In the genomic region with DNA sequence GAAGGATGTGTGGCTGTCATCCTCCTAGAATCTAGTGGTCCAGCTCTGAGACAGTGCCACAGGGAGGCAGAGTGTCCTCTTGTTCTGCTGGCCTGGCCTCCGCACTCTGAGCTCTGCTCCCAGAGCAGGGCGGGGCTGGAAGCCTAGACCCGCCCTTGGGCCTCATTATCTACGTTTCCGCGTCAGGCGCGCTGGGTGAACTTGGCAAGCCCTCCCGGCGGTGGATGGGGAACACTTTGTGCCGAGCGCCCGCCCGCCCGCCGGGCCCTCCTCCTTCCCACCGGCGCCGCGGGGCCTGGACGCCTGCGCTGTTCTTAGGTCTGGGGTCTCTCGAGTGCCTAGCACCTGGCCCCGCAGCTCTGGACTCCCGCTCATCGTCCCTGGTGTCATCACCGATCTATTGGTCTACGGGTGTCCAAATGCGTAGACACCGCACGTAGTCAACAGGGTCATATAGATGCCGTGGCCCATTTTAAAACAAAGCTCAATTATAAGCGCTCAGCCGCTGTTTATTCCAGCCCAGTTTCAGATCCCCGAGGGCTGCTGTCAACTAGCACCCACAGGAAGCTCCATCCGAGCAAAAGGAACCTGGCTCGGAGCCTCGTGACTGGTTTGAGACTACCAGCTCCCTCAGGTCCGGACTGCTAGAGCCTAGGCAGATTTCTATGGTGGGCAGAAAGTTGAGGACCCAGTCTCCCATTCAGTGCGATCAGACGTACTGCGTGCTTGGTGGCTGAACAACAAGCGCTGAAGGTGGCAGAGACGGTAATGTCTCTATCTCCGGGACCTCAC, we compare ENCODE assay signal across 7 mouse cellular contexts. TPM values are rescaled to one million over a fixed set of nuclear protein-coding genes. Genes with fewer than 3 reads are reported as not detected.
DNase-seq lines count a peak whose midpoint lies in the region; ATAC-seq and TF ChIP-seq lines count a peak whose summit lies in the region.

No protein-coding gene starts in this region.

- no peaks in the 10 kb centered on the region for H3K36me3 ChIP-seq in heart, embryonic 10.5 days
- no peaks in the 10 kb centered on the region for H3K36me3 ChIP-seq in kidney, embryonic 14.5 days (ENCODE audit: control insufficient read depth, insufficient read depth, low read length)
- no peaks in the 10 kb centered on the region for H3K36me3 ChIP-seq in limb, embryonic 13.5 days
- no peaks in the 10 kb centered on the region for H3K36me3 ChIP-seq in midbrain, embryonic 14.5 days (ENCODE audit: control insufficient read depth, insufficient read depth, low read length)

- H3K9me3 ChIP-seq in heart, embryonic 10.5 days, result no peaks in the 10 kb centered on the region
- no peaks in the 10 kb centered on the region for H3K9me3 ChIP-seq in kidney, embryonic 14.5 days (ENCODE audit: control insufficient read depth, low read length)
- H3K9me3 ChIP-seq in limb, embryonic 13.5 days, result no peaks in the 10 kb centered on the region
- H3K9me3 ChIP-seq in midbrain, embryonic 14.5 days (ENCODE audit: control insufficient read depth, low read length), result no peaks in the 10 kb centered on the region

- H3K4me3 ChIP-seq in bone marrow macrophage, adult 2 months (ENCODE audit: insufficient read depth, low read length), result peak overlapping the region; percentile 64
- H3K4me3 ChIP-seq in heart, embryonic 10.5 days, result peak overlapping the region; percentile 69
- H3K4me3 ChIP-seq in kidney, embryonic 14.5 days (ENCODE audit: low read length), result peak overlapping the region; percentile 47
- peak overlapping the region; percentile 54 for H3K4me3 ChIP-seq in limb, embryonic 13.5 days
- H3K4me3 ChIP-seq in midbrain, embryonic 14.5 days (replicated peaks; ENCODE audit: low read depth, low read length), result peak overlapping the region; percentile 53

- no peaks in the 10 kb centered on the region for H3K4me1 ChIP-seq in bone marrow macrophage, adult 2 months (ENCODE audit: control insufficient read depth, insufficient read depth, low read length)
- H3K4me1 ChIP-seq in heart, embryonic 10.5 days, result peaks cover 29% of the 10 kb centered on the region
- H3K4me1 ChIP-seq in kidney, embryonic 14.5 days (ENCODE audit: control insufficient read depth, insufficient read depth, low read length), result peaks cover 4% of the 10 kb centered on the region; the same call in 1 of the 2 replicates
- H3K4me1 ChIP-seq in limb, embryonic 13.5 days, result peaks cover 39% of the 10 kb centered on the region
- H3K4me1 ChIP-seq in midbrain, embryonic 14.5 days (ENCODE audit: control insufficient read depth, insufficient read depth, low read length), result peaks cover 20% of the 10 kb centered on the region

- H3K4me2 ChIP-seq in kidney, embryonic 14.5 days (replicated peaks; ENCODE audit: low read depth, low read length), result peak overlapping the region; percentile 98
- H3K4me2 ChIP-seq in limb, embryonic 13.5 days (replicated peaks), result peak overlapping the region; percentile 92
- peak overlapping the region; percentile 99 for H3K4me2 ChIP-seq in midbrain, embryonic 14.5 days (ENCODE audit: low read length)

- DNase-seq in heart, embryonic 10.5 days (ENCODE audit: low spot score), result peak; percentile 93
- DNase-seq in midbrain, embryonic 14.5 days, result peak; percentile 81
- peak; percentile 63 for DNase-seq in spleen, adult 12 weeks (ENCODE audit: low spot score)

- under 1% methylated on average over 45 of the region's 45 CpGs for WGBS in heart, embryonic 10.5 days
- 0% methylated on average over 45 of the region's 45 CpGs for WGBS in kidney, embryonic 14.5 days
- WGBS in limb, embryonic 13.5 days, result under 1% methylated on average over 45 of the region's 45 CpGs
- 1% methylated on average over 45 of the region's 45 CpGs for WGBS in midbrain, embryonic 14.5 days

- peak; percentile 89 for ATAC-seq in erythroblast, adult 5-6 weeks (replicated peaks; ENCODE audit: low FRiP score, poor library complexity, severe bottlenecking)
- ATAC-seq in kidney, embryonic 14.5 days (ENCODE audit: low FRiP score, low TSS enrichment), result peak; percentile 86
- ATAC-seq in limb, embryonic 13.5 days (ENCODE audit: low FRiP score, low read depth), result peak; percentile 64
- ATAC-seq in midbrain, embryonic 14.5 days (ENCODE audit: low FRiP score, low TSS enrichment), result peak; percentile 72

- peaks cover 74% of the 10 kb centered on the region for H3K27me3 ChIP-seq in heart, embryonic 10.5 days (ENCODE audit: insufficient read depth, poor library complexity, severe bottlenecking)
- H3K27me3 ChIP-seq in kidney, embryonic 14.5 days (ENCODE audit: control insufficient read depth, insufficient read depth, low read length), result peaks cover 29% of the 10 kb centered on the region
- H3K27me3 ChIP-seq in limb, embryonic 13.5 days, result peaks cover 57% of the 10 kb centered on the region
- H3K27me3 ChIP-seq in midbrain, embryonic 14.5 days (ENCODE audit: control insufficient read depth, insufficient read depth, low read length), result peaks cover 27% of the 10 kb centered on the region

- peak overlapping the region; percentile 54; the same call in 1 of the 2 replicates for H3K9ac ChIP-seq in kidney, embryonic 14.5 days (ENCODE audit: low read depth, low read length)
- peak overlapping the region; percentile 70 for H3K9ac ChIP-seq in limb, embryonic 13.5 days
- H3K9ac ChIP-seq in midbrain, embryonic 14.5 days (replicated peaks; ENCODE audit: low read length), result peak overlapping the region; percentile 53

- H3K27ac ChIP-seq in bone marrow macrophage, adult 2 months (ENCODE audit: insufficient read depth, low read depth, low read length), result no peak overlapping the region
- peak overlapping the region; percentile 84 for H3K27ac ChIP-seq in heart, embryonic 10.5 days
- H3K27ac ChIP-seq in kidney, embryonic 14.5 days (ENCODE audit: low read depth, low read length), result no peak overlapping the region
- no peak overlapping the region for H3K27ac ChIP-seq in limb, embryonic 13.5 days
- H3K27ac ChIP-seq in midbrain, embryonic 14.5 days (replicated peaks; ENCODE audit: low read depth, low read length), result no peak overlapping the region

- TF ChIP-seq CTCF in bone marrow macrophage, adult 2 months (IDR thresholded peaks at IDR 0.05; ENCODE audit: low read depth, low read length), result no peak

- no peak for TF ChIP-seq POLR2A in bone marrow macrophage, adult 2 months (IDR thresholded peaks at IDR 0.05; ENCODE audit: borderline replicate concordance, low read depth, low read length)

RNA-seq across cellular contexts. Expression of a gene that starts 3.6 kb away (rescaled TPM):
- not detected in 2 replicates for polyA plus RNA-seq in bone marrow macrophage, adult 2 months (2012; ENCODE audit: insufficient read depth, insufficient read length, missing spikeins)
- not detected in 2 replicates for total RNA-seq in erythroblast, adult 5-6 weeks (2015; ENCODE audit: low replicate concordance)
- total RNA-seq in erythroblast, adult 5-6 weeks (2017; ENCODE audit: low replicate concordance), result 0.60 TPM in 1 of 2 replicates, not detected in the other
- 1.0 and 2.3 TPM in 2 replicates for polyA plus RNA-seq in heart, embryonic 10.5 days (2016; fragmentation: Nextera tagmentation; extraction: Ambion mirVana)
- polyA plus RNA-seq in kidney, embryonic 14.5 days (2014; fragmentation: Nextera tagmentation; extraction: Ambion mirVana), result 0.20 and 0.51 TPM in 2 replicates
- 1.5 and 2.6 TPM in 2 replicates for polyA plus RNA-seq in limb, embryonic 13.5 days (2015; fragmentation: Nextera tagmentation; extraction: Ambion mirVana)
- polyA plus RNA-seq in midbrain, embryonic 14.5 days (2014; fragmentation: Nextera tagmentation; extraction: Ambion mirVana), result 1.4 and 2.4 TPM in 2 replicates

RNA-seq across cellular contexts. Expression of a gene that starts 19.9 kb away (rescaled TPM):
- 2.3 and 2.8 TPM in 2 replicates for polyA plus RNA-seq in bone marrow macrophage, adult 2 months (2012; ENCODE audit: insufficient read depth, insufficient read length, missing spikeins)
- total RNA-seq in erythroblast, adult 5-6 weeks (2015; ENCODE audit: low replicate concordance), result 1.5 and 2.5 TPM in 2 replicates
- total RNA-seq in erythroblast, adult 5-6 weeks (2017; ENCODE audit: low replicate concordance), result 1.8 and 2.5 TPM in 2 replicates
- polyA plus RNA-seq in heart, embryonic 10.5 days (2016; fragmentation: Nextera tagmentation; extraction: Ambion mirVana), result 8.4 and 12.7 TPM in 2 replicates
- polyA plus RNA-seq in kidney, embryonic 14.5 days (2014; fragmentation: Nextera tagmentation; extraction: Ambion mirVana), result 10.5 and 13.5 TPM in 2 replicates
- polyA plus RNA-seq in limb, embryonic 13.5 days (2015; fragmentation: Nextera tagmentation; extraction: Ambion mirVana), result 9.4 and 11.8 TPM in 2 replicates
- polyA plus RNA-seq in midbrain, embryonic 14.5 days (2014; fragmentation: Nextera tagmentation; extraction: Ambion mirVana), result 9.8 and 11.6 TPM in 2 replicates
